Mouse (Mus musculus): ENCODE data around the gene Dclk2. TPM values are rescaled to one million over a fixed set of nuclear protein-coding genes. Genes with fewer than 3 reads are reported as not detected.

Gene Dclk2
- polyA plus RNA-seq, 1 experiment from 2014 or later = 94.3 TPM

- peak; percentile 43; the same call in 1 of the 2 replicates for ATAC-seq (ENCODE audit: low FRiP score, low read depth)
- peak overlapping the region; percentile 68 for H3K27ac ChIP-seq (replicated peaks)
- no peaks in the 10 kb centered on the region for H3K27me3 ChIP-seq
- H3K36me3 ChIP-seq = no peaks in the 10 kb centered on the region
- no peak overlapping the region for H3K9ac ChIP-seq
- no peak overlapping the region for H3K4me3 ChIP-seq
- H3K9me3 ChIP-seq = no peaks in the 10 kb centered on the region
- H3K4me2 ChIP-seq = no peak overlapping the region
- 80% methylated on average over 6 of the region's 6 CpGs for WGBS
- 0 out of 2 replicates have a peak, but pooled peaks cover 5% of the 10 kb centered on the region for H3K4me1 ChIP-seq (replicated peaks)
Measured at GRCm38 (mm10) chr3:86762036-86762415, 158.6 kb downstream of the Dclk2 start.

GRCm38 (mm10) chr3:86761095-86762035, 159.3 kb downstream of the Dclk2 start:
- peak; percentile 90 for ATAC-seq (ENCODE audit: low FRiP score, low read depth)
- Histone ChIP-seq H3K36me3 (no peaks in the 10 kb centered on the region), H3K4me1 (replicated peaks) (0 out of 2 replicates have a peak, but pooled peaks cover 5% of the 10 kb centered on the region), H3K27ac (replicated peaks) (peak overlapping the region; percentile 76), H3K4me2 (0 out of 2 replicates have a peak overlapping the region, but pooled peaks have one; percentile 18), H3K9ac (no peak overlapping the region), H3K9me3 (no peaks in the 10 kb centered on the region), H3K4me3 (no peak overlapping the region), H3K27me3 (no peaks in the 10 kb centered on the region)
- WGBS = 50% methylated on average over 9 of the region's 9 CpGs

- ATAC-seq (ENCODE audit: low FRiP score, low read depth) = no peak
- no peaks in the 10 kb centered on the region for H3K36me3 ChIP-seq
- peak overlapping the region; percentile 76 for H3K27ac ChIP-seq (replicated peaks)
- no peak overlapping the region for H3K4me3 ChIP-seq
- no peaks in the 10 kb centered on the region for H3K9me3 ChIP-seq
- no peak overlapping the region for H3K9ac ChIP-seq
- H3K27me3 ChIP-seq = no peaks in the 10 kb centered on the region
- peak overlapping the region; percentile 33 for H3K4me2 ChIP-seq
- WGBS = 69% methylated on average over 7 of the region's 7 CpGs
- H3K4me1 ChIP-seq (replicated peaks) = 0 out of 2 replicates have a peak, but pooled peaks cover 5% of the 10 kb centered on the region
Measured at GRCm38 (mm10) chr3:86760474-86760873, 160.2 kb downstream of the Dclk2 start.

- Histone ChIP-seq H3K9ac (peak overlapping the region; percentile 27; the same call in 1 of the 2 replicates), H3K36me3 (no peaks in the 10 kb centered on the region), H3K4me1 (replicated peaks) (peaks cover 9% of the 10 kb centered on the region; the same call in 1 of the 2 replicates), H3K27ac (replicated peaks) (peak overlapping the region; percentile 64), H3K4me3 (no peak overlapping the region), H3K9me3 (no peaks in the 10 kb centered on the region), H3K27me3 (no peaks in the 10 kb centered on the region), H3K4me2 (peak overlapping the region; percentile 37)
- WGBS = 40% methylated on average over 8 of the region's 8 CpGs
- no peak for ATAC-seq (ENCODE audit: low FRiP score, low read depth)
Measured at GRCm38 (mm10) chr3:86759834-86760233, 160.8 kb downstream of the Dclk2 start.

- no peaks in the 10 kb centered on the region for H3K9me3 ChIP-seq
- no peak for ATAC-seq (ENCODE audit: low FRiP score, low read depth)
- 59% methylated on average over 1 of the region's 1 CpGs for WGBS
- H3K4me1 ChIP-seq (replicated peaks) = peaks cover 9% of the 10 kb centered on the region; the same call in 1 of the 2 replicates
- no peak overlapping the region for H3K9ac ChIP-seq
- H3K4me2 ChIP-seq = peak overlapping the region; percentile 37
- H3K27me3 ChIP-seq = no peaks in the 10 kb centered on the region
- no peak overlapping the region for H3K4me3 ChIP-seq
- H3K27ac ChIP-seq (replicated peaks) = peak overlapping the region; percentile 25; the same call in 1 of the 2 replicates
- H3K36me3 ChIP-seq = no peaks in the 10 kb centered on the region
Measured at GRCm38 (mm10) chr3:86759383-86759782, 161.3 kb downstream of the Dclk2 start.

GRCm38 (mm10) chr3:86758727-86759126, 161.9 kb downstream of the Dclk2 start:
- Histone ChIP-seq H3K4me2 (peak overlapping the region; percentile 17; the same call in 1 of the 2 replicates), H3K4me1 (replicated peaks) (peaks cover 9% of the 10 kb centered on the region; the same call in 1 of the 2 replicates), H3K36me3 (no peaks in the 10 kb centered on the region), H3K9me3 (no peaks in the 10 kb centered on the region), H3K27me3 (no peaks in the 10 kb centered on the region), H3K27ac (replicated peaks) (peak overlapping the region; percentile 62; the same call in 1 of the 2 replicates), H3K4me3 (no peak overlapping the region), H3K9ac (0 out of 2 replicates have a peak overlapping the region, but pooled peaks have one; percentile 10)
- 76% methylated on average over 6 of the region's 6 CpGs for WGBS
- no peak for ATAC-seq (ENCODE audit: low FRiP score, low read depth)

- no peaks in the 10 kb centered on the region for H3K36me3 ChIP-seq
- no peak overlapping the region for H3K9ac ChIP-seq
- no peak overlapping the region for H3K4me2 ChIP-seq
- ATAC-seq (ENCODE audit: low FRiP score, low read depth) = no peak
- no peak overlapping the region for H3K4me3 ChIP-seq
- H3K9me3 ChIP-seq = no peaks in the 10 kb centered on the region
- no peaks in the 10 kb centered on the region for H3K27me3 ChIP-seq
- 81% methylated on average over 1 of the region's 1 CpGs for WGBS
- no peak overlapping the region; the same call in 1 of the 2 replicates for H3K27ac ChIP-seq (replicated peaks)
- peaks cover 4% of the 10 kb centered on the region; the same call in 1 of the 2 replicates for H3K4me1 ChIP-seq (replicated peaks)
Measured at GRCm38 (mm10) chr3:86756548-86756947, 164.1 kb downstream of the Dclk2 start.

GRCm38 (mm10) chr3:86754595-86755557, 165.8 kb downstream of the Dclk2 start:
- H3K27me3 ChIP-seq = no peaks in the 10 kb centered on the region
- peak overlapping the region; percentile 66 for H3K27ac ChIP-seq (replicated peaks)
- no peak overlapping the region for H3K4me3 ChIP-seq
- 65% methylated on average over 14 of the region's 14 CpGs for WGBS
- no peaks in the 10 kb centered on the region for H3K9me3 ChIP-seq
- peak overlapping the region; percentile 27 for H3K4me2 ChIP-seq
- peaks cover 14% of the 10 kb centered on the region for H3K4me1 ChIP-seq (replicated peaks)
- no peak for ATAC-seq (ENCODE audit: low FRiP score, low read depth)
- H3K36me3 ChIP-seq = no peaks in the 10 kb centered on the region
- H3K9ac ChIP-seq = no peak overlapping the region

GRCm38 (mm10) chr3:86754178-86754577, 166.5 kb downstream of the Dclk2 start:
- H3K9me3 ChIP-seq = no peaks in the 10 kb centered on the region
- 61% methylated on average over 6 of the region's 6 CpGs for WGBS
- no peak overlapping the region for H3K9ac ChIP-seq
- H3K27ac ChIP-seq (replicated peaks) = peak overlapping the region; percentile 66
- H3K36me3 ChIP-seq = no peaks in the 10 kb centered on the region
- no peaks in the 10 kb centered on the region for H3K27me3 ChIP-seq
- no peak for ATAC-seq (ENCODE audit: low FRiP score, low read depth)
- H3K4me1 ChIP-seq (replicated peaks) = peaks cover 19% of the 10 kb centered on the region
- H3K4me2 ChIP-seq = peak overlapping the region; percentile 27
- no peak overlapping the region for H3K4me3 ChIP-seq

GRCm38 (mm10) chr3:86750652-86751051, 170.0 kb downstream of the Dclk2 start:
- Histone ChIP-seq H3K4me2 (peak overlapping the region; percentile 45), H3K9ac (peak overlapping the region; percentile 27; the same call in 1 of the 2 replicates), H3K27me3 (no peaks in the 10 kb centered on the region), H3K9me3 (no peaks in the 10 kb centered on the region), H3K4me3 (no peak overlapping the region), H3K4me1 (replicated peaks) (peaks cover 35% of the 10 kb centered on the region), H3K36me3 (no peaks in the 10 kb centered on the region), H3K27ac (replicated peaks) (peak overlapping the region; percentile 83)
- ATAC-seq (ENCODE audit: low FRiP score, low read depth) = peak; percentile 31; the same call in 1 of the 2 replicates
- WGBS = 20% methylated on average over 7 of the region's 7 CpGs

GRCm38 (mm10) chr3:86745769-86746512, 174.7 kb downstream of the Dclk2 start:
- peak; percentile 89 for ATAC-seq (ENCODE audit: low FRiP score, low read depth)
- peak overlapping the region; percentile 85 for H3K27ac ChIP-seq (replicated peaks)
- H3K27me3 ChIP-seq = no peaks in the 10 kb centered on the region
- peak overlapping the region; percentile 30 for H3K4me2 ChIP-seq
- WGBS = 27% methylated on average over 10 of the region's 10 CpGs
- H3K4me3 ChIP-seq = no peak overlapping the region
- H3K36me3 ChIP-seq = no peaks in the 10 kb centered on the region
- H3K4me1 ChIP-seq (replicated peaks) = peaks cover 32% of the 10 kb centered on the region
- H3K9ac ChIP-seq = no peak overlapping the region
- no peaks in the 10 kb centered on the region for H3K9me3 ChIP-seq

Data from hindbrain, embryonic 15.5 days (tissue).